Comparison of ENCODE assay signal across 13 mouse cellular contexts in the genomic region with DNA sequence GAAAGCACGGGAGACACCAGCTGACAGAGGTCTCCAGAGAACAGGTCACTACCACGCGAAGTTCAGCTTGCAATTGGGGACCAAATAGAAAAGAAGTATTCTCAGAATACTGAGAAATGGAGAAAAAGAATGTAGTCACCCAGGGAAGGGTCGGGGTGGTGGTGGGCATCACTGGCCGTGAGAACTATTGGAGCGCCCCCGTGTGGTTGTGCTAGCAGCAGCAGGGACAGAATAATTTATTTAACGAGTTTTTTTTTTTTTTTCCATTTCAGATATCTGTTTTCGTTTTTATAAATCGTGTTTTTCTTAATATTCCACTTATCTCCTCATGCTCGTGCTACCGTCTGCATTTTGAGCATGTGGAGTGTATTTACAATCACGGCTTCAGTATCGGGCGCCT.
A peak's percentile ranks its signal among the peaks of the same experiment; 100 is the strongest.
DNase-seq lines count a peak whose midpoint lies in the region; ATAC-seq and TF ChIP-seq lines count a peak whose summit lies in the region.
"Had no signal": no experiment of that assay in that cellular context is flagged by ENCODE, and none has a peak within 500 bp of the region (broad histone marks: within the 10 kb centered on the region; RNA-seq: fewer than 3 reads in every experiment).

No protein-coding gene starts in this region.

- H3K4me1 ChIP-seq in cerebellum, adult 2 months (ENCODE audit: control insufficient read depth, insufficient read depth, low read length), result no peaks in the 10 kb centered on the region
- H3K4me1 ChIP-seq in testis, adult 2 months (ENCODE audit: control insufficient read depth, insufficient read depth, low read length), result peaks cover 7% of the 10 kb centered on the region
- H3K4me1 ChIP-seq: liver, embryonic 15.5 days had no signal

- no peak for TF ChIP-seq POLR2A in cerebellum, adult 2 months (IDR thresholded peaks at IDR 0.05; ENCODE audit: borderline replicate concordance, insufficient read depth, low read length)
- TF ChIP-seq POLR2A in testis, adult 2 months (IDR thresholded peaks at IDR 0.05; ENCODE audit: control insufficient read depth, low read depth, low read length), result no peak

- ATAC-seq in erythroid progenitor cell, adult 5-6 weeks (replicated peaks; ENCODE audit: low FRiP score, poor library complexity, severe bottlenecking), result no peak

- no peak overlapping the region for H3K27ac ChIP-seq in cerebellum, adult 2 months (ENCODE audit: insufficient read depth, low read length)
- H3K27ac ChIP-seq in testis, adult 2 months (ENCODE audit: control insufficient read depth, insufficient read depth, low read depth, low read length), result no peak overlapping the region
- H3K27ac ChIP-seq: liver, embryonic 15.5 days; neural tube, embryonic 13.5 days had no signal

- WGBS in cerebellum, adult 2 months, result 22% methylated on average over 15 of the region's 15 CpGs

- no peaks in the 10 kb centered on the region for H3K36me3 ChIP-seq in testis, adult 2 months (ENCODE audit: control insufficient read depth, insufficient read depth, low read length)
- H3K36me3 ChIP-seq: liver, embryonic 15.5 days; neural tube, embryonic 13.5 days had no signal

- peak; percentile 56 for TF ChIP-seq CTCF in cerebellum, adult 2 months (IDR thresholded peaks at IDR 0.05; ENCODE audit: borderline replicate concordance, insufficient read depth, low read depth, low read length)
- TF ChIP-seq CTCF in testis, adult 2 months (IDR thresholded peaks at IDR 0.05; ENCODE audit: control insufficient read depth, insufficient read depth, insufficient replicate concordance, low read depth, low read length), result peak; percentile 62

- no peak overlapping the region for H3K4me3 ChIP-seq in cerebellum, adult 2 months (replicated peaks; ENCODE audit: insufficient read depth, low read depth, low read length)
- no peak overlapping the region for H3K4me3 ChIP-seq in testis, adult 2 months (ENCODE audit: control insufficient read depth, low read depth, low read length)
- H3K4me3 ChIP-seq: liver, embryonic 15.5 days; neural tube, embryonic 13.5 days had no signal

- H3K27me3 ChIP-seq in cerebellum, adult 2 months (ENCODE audit: control insufficient read depth, insufficient read depth, low read length), result no peaks in the 10 kb centered on the region
- no peaks in the 10 kb centered on the region; the same call in 1 of the 2 replicates for H3K27me3 ChIP-seq in testis, adult 2 months (ENCODE audit: control insufficient read depth, insufficient read depth, low read length)

- DNase-seq in cerebellum, adult 2 months, result no peak
- no peak for DNase-seq in cerebellum, adult 8-10 months
- peak; percentile 47 for DNase-seq in kidney, postnatal 10 days
- no peak for DNase-seq in kidney, postnatal 14 days
- no peak for DNase-seq in testis, postnatal 10 days (ENCODE audit: low spot score)
- peak; percentile 46 for DNase-seq in retina, postnatal 1 day
- DNase-seq: cerebellum, adult 9-11 months; gastrocnemius, postnatal 25 days; kidney, adult 18-20 months had no signal

Comparison
In these comparisons a context has a peak if more than half of its experiments do, and no peak if none do; other contexts are left out.
1. DNase-seq: peak in kidney, postnatal 10 days (single experiment) and retina, postnatal 1 day (single experiment); none in cerebellum, adult 2 months (0 of 2), cerebellum, adult 8-10 months (single experiment), kidney, postnatal 14 days (single experiment) and testis, postnatal 10 days (single experiment).